In the genomic region with DNA sequence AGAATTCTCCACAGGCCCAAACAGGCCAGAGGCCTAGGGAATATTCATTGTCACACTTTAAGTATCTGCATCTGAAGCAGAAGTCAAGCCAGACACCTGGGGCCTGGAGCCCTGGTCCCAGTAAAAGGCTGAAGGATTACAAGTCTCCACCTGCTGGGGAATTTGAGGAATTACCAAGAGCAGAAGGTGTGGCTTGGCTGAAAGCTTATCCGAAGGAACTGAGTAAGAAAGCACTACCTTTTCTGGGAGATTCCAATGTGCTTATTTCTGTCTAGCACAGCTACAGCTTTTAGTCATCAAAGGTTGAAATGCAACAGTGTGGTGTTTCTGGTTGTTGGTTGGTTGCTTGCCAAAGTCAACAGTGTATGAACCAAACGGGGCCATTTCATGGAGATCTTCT, we compare ENCODE assay signal across 8 mouse cellular contexts.
A peak's percentile ranks its signal among the peaks of the same experiment; 100 is the strongest.
DNase-seq lines count a peak whose midpoint lies in the region; ATAC-seq and TF ChIP-seq lines count a peak whose summit lies in the region.
"Had no signal": no experiment of that assay in that cellular context is flagged by ENCODE, and none has a peak within 500 bp of the region (broad histone marks: within the 10 kb centered on the region; RNA-seq: fewer than 3 reads in every experiment).

No protein-coding gene starts in this region.

- H3K4me3 ChIP-seq in cerebellum, adult 2 months (replicated peaks; ENCODE audit: insufficient read depth, low read depth, low read length) = no peak overlapping the region
- no peak overlapping the region for H3K4me3 ChIP-seq in kidney, embryonic 15.5 days (replicated peaks)
- no peak overlapping the region for H3K4me3 ChIP-seq in lung, embryonic 14.5 days (ENCODE audit: low read depth, low read length)
- H3K4me3 ChIP-seq: limb, embryonic 15.5 days had no signal

- WGBS in cerebellum, adult 2 months = 33% methylated on average over 2 of the region's 2 CpGs
- 27% methylated on average over 2 of the region's 2 CpGs for WGBS in kidney, embryonic 15.5 days
- 38% methylated on average over 2 of the region's 2 CpGs for WGBS in lung, embryonic 14.5 days

- ATAC-seq in kidney, embryonic 15.5 days (replicated peaks; ENCODE audit: low FRiP score) = 0 out of 2 replicates have a peak, but pooled peaks have one; percentile 29
- peak; percentile 47; the same call in 1 of the 2 replicates for ATAC-seq in lung, embryonic 14.5 days (ENCODE audit: insufficient read depth)
- no peak for ATAC-seq in megakaryocyte, adult 5-6 weeks (ENCODE audit: poor library complexity, severe bottlenecking)

- H3K27ac ChIP-seq in cerebellum, adult 2 months (ENCODE audit: insufficient read depth, low read length) = no peak overlapping the region
- no peak overlapping the region for H3K27ac ChIP-seq in kidney, embryonic 15.5 days
- no peak overlapping the region for H3K27ac ChIP-seq in lung, embryonic 14.5 days (ENCODE audit: low read depth)
- H3K27ac ChIP-seq: limb, embryonic 15.5 days had no signal

- peak; percentile 53 for TF ChIP-seq CTCF in cerebellum, adult 2 months (IDR thresholded peaks at IDR 0.05; ENCODE audit: borderline replicate concordance, insufficient read depth, low read depth, low read length)
- peak; percentile 62 for TF ChIP-seq CTCF in lung, embryonic 14.5 days (IDR thresholded peaks at IDR 0.05; ENCODE audit: low read depth)

- peak; percentile 7 for DNase-seq in thymus, postnatal 0 days (ENCODE audit: low spot score)
- DNase-seq in thymus, postnatal 14 days = no peak
- DNase-seq in cerebellum, adult 2 months = peak; percentile 15 to 41
- peak; percentile 7 to 18 for DNase-seq in frontal cortex, postnatal 14 days (ENCODE audit: low spot score in 2 of 2)
- peak; percentile 76 for DNase-seq in lung, embryonic 14.5 days

- no peaks in the 10 kb centered on the region; the same call in 1 of the 2 replicates for H3K27me3 ChIP-seq in cerebellum, adult 2 months (ENCODE audit: control insufficient read depth, insufficient read depth, low read length)
- H3K27me3 ChIP-seq in kidney, embryonic 15.5 days = no peaks in the 10 kb centered on the region
- H3K27me3 ChIP-seq in lung, embryonic 14.5 days (ENCODE audit: insufficient read depth, low read length) = no peaks in the 10 kb centered on the region
- H3K27me3 ChIP-seq: limb, embryonic 15.5 days had no signal

- no peak overlapping the region for H3K4me2 ChIP-seq in kidney, embryonic 15.5 days
- no peak overlapping the region for H3K4me2 ChIP-seq in lung, embryonic 14.5 days
- H3K4me2 ChIP-seq: limb, embryonic 15.5 days had no signal

- no peak overlapping the region for H3K9ac ChIP-seq in kidney, embryonic 15.5 days
- no peak overlapping the region for H3K9ac ChIP-seq in lung, embryonic 14.5 days
- H3K9ac ChIP-seq: limb, embryonic 15.5 days had no signal

- no peak for TF ChIP-seq POLR2A in cerebellum, adult 2 months (IDR thresholded peaks at IDR 0.05; ENCODE audit: borderline replicate concordance, insufficient read depth, low read length)

- H3K4me1 ChIP-seq in cerebellum, adult 2 months (ENCODE audit: control insufficient read depth, insufficient read depth, low read length) = no peaks in the 10 kb centered on the region
- no peaks in the 10 kb centered on the region for H3K4me1 ChIP-seq in kidney, embryonic 15.5 days
- H3K4me1 ChIP-seq in lung, embryonic 14.5 days (ENCODE audit: insufficient read depth) = no peaks in the 10 kb centered on the region

- H3K9me3 ChIP-seq in kidney, embryonic 15.5 days (replicated peaks) = 0 out of 2 replicates have a peak, but pooled peaks cover 2% of the 10 kb centered on the region
- no peaks in the 10 kb centered on the region for H3K9me3 ChIP-seq in lung, embryonic 14.5 days (ENCODE audit: low read depth, low read length)
- H3K9me3 ChIP-seq: limb, embryonic 15.5 days had no signal

- no peaks in the 10 kb centered on the region for H3K36me3 ChIP-seq in kidney, embryonic 15.5 days
- H3K36me3 ChIP-seq in lung, embryonic 14.5 days (ENCODE audit: insufficient read depth) = no peaks in the 10 kb centered on the region
- H3K36me3 ChIP-seq: limb, embryonic 15.5 days had no signal
